ENCODE assay signal across 14 mouse cellular contexts in the genomic region with DNA sequence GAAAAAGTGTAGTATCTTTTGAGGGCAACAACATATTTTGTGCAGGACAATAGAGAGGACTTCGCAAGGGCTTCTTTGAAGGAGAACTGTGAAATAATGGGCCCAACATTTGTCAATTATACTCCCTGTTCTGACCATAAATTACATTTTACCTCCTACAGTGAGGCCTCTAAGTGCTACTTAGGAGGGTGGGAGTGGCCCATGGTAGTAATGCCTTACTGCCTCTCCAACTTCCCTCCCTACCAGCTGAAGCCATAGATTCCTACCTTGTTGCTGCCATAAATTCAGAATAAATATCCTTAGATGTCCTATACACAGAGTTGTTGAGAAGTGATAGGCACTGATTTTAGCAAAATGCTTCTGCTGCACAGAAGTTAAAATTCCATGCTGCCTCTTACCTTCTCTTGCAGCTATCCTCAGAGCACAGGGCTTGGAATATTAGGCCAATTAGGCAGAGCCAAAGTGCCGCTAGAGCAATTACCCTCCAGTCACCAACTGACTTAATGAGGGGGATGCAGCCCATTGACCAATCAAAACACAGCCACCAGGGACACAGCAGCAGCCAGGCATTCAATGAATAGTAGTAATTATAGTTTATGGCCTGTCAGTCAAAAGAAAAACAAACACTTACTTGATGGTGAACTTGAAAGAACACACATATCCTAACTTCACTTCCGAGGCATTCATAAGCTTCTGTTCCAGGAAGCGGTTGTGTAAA. TPM values are rescaled to one million over a fixed set of nuclear protein-coding genes. Genes with fewer than 3 reads are reported as not detected.
DNase-seq lines count a peak whose midpoint lies in the region; ATAC-seq and TF ChIP-seq lines count a peak whose summit lies in the region.
"Had no signal": no experiment of that assay in that cellular context is flagged by ENCODE, and none has a peak within 500 bp of the region (broad histone marks: within the 10 kb centered on the region; RNA-seq: fewer than 3 reads in every experiment).

No protein-coding gene starts in this region.

- H3K9ac ChIP-seq in embryonic facial prominence, embryonic 11.5 days (replicated peaks; ENCODE audit: low read length), result no peak overlapping the region
- H3K9ac ChIP-seq in midbrain, embryonic 12.5 days (replicated peaks), result no peak overlapping the region
- no peak overlapping the region for H3K9ac ChIP-seq in midbrain, postnatal 0 days (replicated peaks; ENCODE audit: low read length, poor library complexity, severe bottlenecking)
- no peak overlapping the region for H3K9ac ChIP-seq in intestine, postnatal 0 days (ENCODE audit: low read depth, low read length)
- H3K9ac ChIP-seq in midbrain, embryonic 16.5 days (ENCODE audit: low read depth, low read length), result no peak overlapping the region
- H3K9ac ChIP-seq: liver, embryonic 12.5 days; neural tube, embryonic 13.5 days had no signal

- WGBS in embryonic facial prominence, embryonic 11.5 days, result 64% methylated on average over 4 of the region's 4 CpGs
- WGBS in embryonic facial prominence, embryonic 10.5 days, result 67% methylated on average over 4 of the region's 4 CpGs
- WGBS in midbrain, embryonic 12.5 days, result 65% methylated on average over 4 of the region's 4 CpGs
- 61% methylated on average over 4 of the region's 4 CpGs for WGBS in midbrain, postnatal 0 days
- 45% methylated on average over 4 of the region's 4 CpGs for WGBS in intestine, postnatal 0 days
- 51% methylated on average over 4 of the region's 4 CpGs for WGBS in midbrain, embryonic 16.5 days

- H3K27ac ChIP-seq in embryonic facial prominence, embryonic 11.5 days (replicated peaks; ENCODE audit: low read depth, low read length), result no peak overlapping the region
- no peak overlapping the region for H3K27ac ChIP-seq in embryonic facial prominence, embryonic 10.5 days (replicated peaks)
- H3K27ac ChIP-seq in midbrain, embryonic 12.5 days (replicated peaks), result no peak overlapping the region
- H3K27ac ChIP-seq in midbrain, postnatal 0 days (ENCODE audit: low read depth, low read length), result no peak overlapping the region
- no peak overlapping the region for H3K27ac ChIP-seq in intestine, postnatal 0 days (ENCODE audit: low read depth, low read length)
- no peak overlapping the region for H3K27ac ChIP-seq in midbrain, embryonic 16.5 days (ENCODE audit: low read length)
- H3K27ac ChIP-seq: liver, embryonic 12.5 days; neural tube, embryonic 13.5 days had no signal

- no peaks in the 10 kb centered on the region for H3K9me3 ChIP-seq in embryonic facial prominence, embryonic 11.5 days (replicated peaks; ENCODE audit: control insufficient read depth, low read length)
- H3K9me3 ChIP-seq in embryonic facial prominence, embryonic 10.5 days, result no peaks in the 10 kb centered on the region
- no peaks in the 10 kb centered on the region for H3K9me3 ChIP-seq in midbrain, embryonic 12.5 days
- no peaks in the 10 kb centered on the region for H3K9me3 ChIP-seq in midbrain, postnatal 0 days (ENCODE audit: low read length)
- H3K9me3 ChIP-seq in intestine, postnatal 0 days (ENCODE audit: control insufficient read depth), result no peaks in the 10 kb centered on the region
- H3K9me3 ChIP-seq in midbrain, embryonic 16.5 days (replicated peaks; ENCODE audit: control insufficient read depth, low read length, poor library complexity, severe bottlenecking), result no peaks in the 10 kb centered on the region
- H3K9me3 ChIP-seq: liver, embryonic 12.5 days; neural tube, embryonic 13.5 days had no signal

- no peak for TF ChIP-seq CTCF in midbrain, postnatal 0 days (IDR thresholded peaks at IDR 0.05)
- no peak for TF ChIP-seq CTCF in intestine, postnatal 0 days (IDR thresholded peaks at IDR 0.05; ENCODE audit: low read depth)

- H3K27me3 ChIP-seq in embryonic facial prominence, embryonic 11.5 days (ENCODE audit: control insufficient read depth, insufficient read depth, low read length), result no peaks in the 10 kb centered on the region
- H3K27me3 ChIP-seq in embryonic facial prominence, embryonic 10.5 days (replicated peaks; ENCODE audit: low read depth, poor library complexity, severe bottlenecking), result no peaks in the 10 kb centered on the region
- no peaks in the 10 kb centered on the region for H3K27me3 ChIP-seq in midbrain, embryonic 12.5 days
- no peaks in the 10 kb centered on the region for H3K27me3 ChIP-seq in midbrain, postnatal 0 days (ENCODE audit: insufficient read depth, low read length)
- no peaks in the 10 kb centered on the region for H3K27me3 ChIP-seq in intestine, postnatal 0 days (replicated peaks; ENCODE audit: control insufficient read depth, insufficient read depth, low read length)
- no peaks in the 10 kb centered on the region for H3K27me3 ChIP-seq in midbrain, embryonic 16.5 days (ENCODE audit: control insufficient read depth, insufficient read depth, low read depth, low read length)
- H3K27me3 ChIP-seq: liver, embryonic 12.5 days; neural tube, embryonic 13.5 days had no signal

- H3K36me3 ChIP-seq in embryonic facial prominence, embryonic 11.5 days (replicated peaks; ENCODE audit: control insufficient read depth, insufficient read depth, low read depth, low read length), result no peaks in the 10 kb centered on the region; the same call in 1 of the 2 replicates
- peaks cover 89% of the 10 kb centered on the region for H3K36me3 ChIP-seq in embryonic facial prominence, embryonic 10.5 days (replicated peaks)
- peaks cover 39% of the 10 kb centered on the region for H3K36me3 ChIP-seq in midbrain, embryonic 12.5 days
- H3K36me3 ChIP-seq in midbrain, postnatal 0 days (ENCODE audit: insufficient read depth, low read length), result peaks cover 10% of the 10 kb centered on the region
- H3K36me3 ChIP-seq in intestine, postnatal 0 days (ENCODE audit: control insufficient read depth, insufficient read depth), result peaks cover 9% of the 10 kb centered on the region
- H3K36me3 ChIP-seq in midbrain, embryonic 16.5 days (ENCODE audit: control insufficient read depth, insufficient read depth, low read length), result peaks cover 5% of the 10 kb centered on the region

- no peak overlapping the region for H3K4me3 ChIP-seq in embryonic facial prominence, embryonic 11.5 days (ENCODE audit: low read depth, low read length)
- no peak overlapping the region for H3K4me3 ChIP-seq in embryonic facial prominence, embryonic 10.5 days
- no peak overlapping the region for H3K4me3 ChIP-seq in midbrain, embryonic 12.5 days
- no peak overlapping the region for H3K4me3 ChIP-seq in midbrain, postnatal 0 days (ENCODE audit: low read depth, low read length)
- no peak overlapping the region for H3K4me3 ChIP-seq in intestine, postnatal 0 days (ENCODE audit: low read depth, low read length)
- no peak overlapping the region for H3K4me3 ChIP-seq in midbrain, embryonic 16.5 days (ENCODE audit: low read depth, low read length)
- H3K4me3 ChIP-seq: liver, embryonic 12.5 days; neural tube, embryonic 13.5 days had no signal

- H3K4me1 ChIP-seq in embryonic facial prominence, embryonic 11.5 days (ENCODE audit: control insufficient read depth, insufficient read depth, low read length), result no peaks in the 10 kb centered on the region
- H3K4me1 ChIP-seq in embryonic facial prominence, embryonic 10.5 days, result no peaks in the 10 kb centered on the region
- peaks cover 10% of the 10 kb centered on the region for H3K4me1 ChIP-seq in midbrain, embryonic 12.5 days
- H3K4me1 ChIP-seq in midbrain, postnatal 0 days (ENCODE audit: insufficient read depth, low read length), result no peaks in the 10 kb centered on the region
- H3K4me1 ChIP-seq in intestine, postnatal 0 days (replicated peaks; ENCODE audit: control insufficient read depth, insufficient read depth, low read length), result no peaks in the 10 kb centered on the region
- peaks cover 3% of the 10 kb centered on the region; the same call in 1 of the 2 replicates for H3K4me1 ChIP-seq in midbrain, embryonic 16.5 days (ENCODE audit: control insufficient read depth, insufficient read depth, low read length)
- H3K4me1 ChIP-seq: liver, embryonic 12.5 days had no signal

- H3K4me2 ChIP-seq in embryonic facial prominence, embryonic 11.5 days (ENCODE audit: low read depth, low read length), result no peak overlapping the region
- no peak overlapping the region for H3K4me2 ChIP-seq in midbrain, embryonic 12.5 days (replicated peaks)
- H3K4me2 ChIP-seq in midbrain, postnatal 0 days (ENCODE audit: low read depth, low read length, poor library complexity, severe bottlenecking), result no peak overlapping the region
- no peak overlapping the region for H3K4me2 ChIP-seq in intestine, postnatal 0 days (replicated peaks; ENCODE audit: low read depth)
- H3K4me2 ChIP-seq in midbrain, embryonic 16.5 days (ENCODE audit: low read length), result no peak overlapping the region
- H3K4me2 ChIP-seq: liver, embryonic 12.5 days; neural tube, embryonic 13.5 days had no signal

- 0 out of 2 replicates have a peak, but pooled peaks have one; percentile 34 for ATAC-seq in embryonic facial prominence, embryonic 11.5 days (replicated peaks; ENCODE audit: insufficient number of reproducible peaks, low FRiP score, low TSS enrichment, low read depth)
- ATAC-seq in midbrain, embryonic 12.5 days (ENCODE audit: low FRiP score, low read depth), result peak; percentile 86
- no peak for ATAC-seq in midbrain, postnatal 0 days (ENCODE audit: low FRiP score)
- peak; percentile 53; the same call in 1 of the 2 replicates for ATAC-seq in intestine, postnatal 0 days
- peak; percentile 68 for ATAC-seq in midbrain, embryonic 16.5 days
- ATAC-seq: liver, embryonic 12.5 days had no signal

- no peak for DNase-seq in embryonic facial prominence, embryonic 11.5 days (ENCODE audit: low spot score)
- no peak for DNase-seq in embryonic facial prominence, embryonic 10.5 days (ENCODE audit: low spot score)
- DNase-seq in midbrain, postnatal 0 days (ENCODE audit: low spot score), result no peak
- no peak for DNase-seq in gastrocnemius, postnatal 25 days
- no peak for DNase-seq in right cerebral cortex, adult 2 months (ENCODE audit: low spot score in 2 of 2)
- DNase-seq: cerebellum, postnatal 36 days; heart, adult 18-20 months; heart, postnatal 36 days; lung, postnatal 36 days had no signal

RNA-seq across cellular contexts. Expression of a gene that starts 29.4 kb away (rescaled TPM):
- polyA plus RNA-seq in embryonic facial prominence, embryonic 11.5 days (2014; fragmentation: Nextera tagmentation; extraction: Ambion mirVana), result 6.7 and 9.3 TPM in 2 replicates
- polyA plus RNA-seq in embryonic facial prominence, embryonic 10.5 days (2016; fragmentation: Nextera tagmentation; extraction: Ambion mirVana), result 5.3 and 7.2 TPM in 2 replicates
- 5.1 and 8.4 TPM in 2 replicates for polyA plus RNA-seq in midbrain, embryonic 12.5 days (2016; fragmentation: Nextera tagmentation; extraction: Ambion mirVana)
- 23.3 and 24.2 TPM in 2 replicates for total RNA-seq in midbrain, postnatal 0 days (2014; rRNA removed)
- 24.0 and 25.4 TPM in 2 replicates for polyA plus RNA-seq in midbrain, postnatal 0 days (2015; fragmentation: Nextera tagmentation; extraction: Ambion mirVana)
- 59.5 and 64.1 TPM in 2 replicates for polyA plus RNA-seq in intestine, postnatal 0 days (2015; fragmentation: Nextera tagmentation; extraction: Ambion mirVana)
- polyA plus RNA-seq in midbrain, embryonic 16.5 days (2015; fragmentation: Nextera tagmentation; extraction: Ambion mirVana), result 6.8 and 8.7 TPM in 2 replicates
- total RNA-seq in gastrocnemius, postnatal 25 days (2021), result 10 to 100 TPM; 11.3 to 13.1 TPM

RNA-seq across cellular contexts. Expression of a gene that starts 40.9 kb away (rescaled TPM):
- polyA plus RNA-seq in embryonic facial prominence, embryonic 11.5 days (2014; fragmentation: Nextera tagmentation; extraction: Ambion mirVana), result 39.3 and 40.3 TPM in 2 replicates
- 32.2 and 32.4 TPM in 2 replicates for polyA plus RNA-seq in embryonic facial prominence, embryonic 10.5 days (2016; fragmentation: Nextera tagmentation; extraction: Ambion mirVana)
- polyA plus RNA-seq in midbrain, embryonic 12.5 days (2016; fragmentation: Nextera tagmentation; extraction: Ambion mirVana), result 43.8 and 45.8 TPM in 2 replicates
- total RNA-seq in midbrain, postnatal 0 days (2014; rRNA removed), result 62.1 and 79.5 TPM in 2 replicates
- polyA plus RNA-seq in midbrain, postnatal 0 days (2015; fragmentation: Nextera tagmentation; extraction: Ambion mirVana), result 32.2 and 32.9 TPM in 2 replicates
- polyA plus RNA-seq in intestine, postnatal 0 days (2015; fragmentation: Nextera tagmentation; extraction: Ambion mirVana), result 7.4 and 7.8 TPM in 2 replicates
- polyA plus RNA-seq in midbrain, embryonic 16.5 days (2015; fragmentation: Nextera tagmentation; extraction: Ambion mirVana), result 48.0 and 48.9 TPM in 2 replicates
- total RNA-seq in gastrocnemius, postnatal 25 days (2021), result 1 to 10 TPM; 2.8 to 3.2 TPM
